Mouse (Mus musculus) cortical plate, adult 2 months (tissue): ENCODE data around the gene Ino80e.

Experiments used
- CTCF ChIP-seq: fragments of 200-500 bp; IDR thresholded peaks from 2 replicates; pipeline ENCODE4 v1.5.1; 2011; ENCODE audit warnings: mild to moderate bottlenecking, control low read depth, low read length; ENCODE audit not compliant: insufficient read depth; ENCODE audit errors: extremely low read depth
- POLR2A ChIP-seq: fragments of 200-500 bp; IDR thresholded peaks from 2 replicates; pipeline ENCODE4 v1.6.1; 2011; ENCODE audit warnings: mild to moderate bottlenecking, low read length, control low read depth; ENCODE audit not compliant: insufficient read depth; ENCODE audit errors: extremely low read depth

DNA sequence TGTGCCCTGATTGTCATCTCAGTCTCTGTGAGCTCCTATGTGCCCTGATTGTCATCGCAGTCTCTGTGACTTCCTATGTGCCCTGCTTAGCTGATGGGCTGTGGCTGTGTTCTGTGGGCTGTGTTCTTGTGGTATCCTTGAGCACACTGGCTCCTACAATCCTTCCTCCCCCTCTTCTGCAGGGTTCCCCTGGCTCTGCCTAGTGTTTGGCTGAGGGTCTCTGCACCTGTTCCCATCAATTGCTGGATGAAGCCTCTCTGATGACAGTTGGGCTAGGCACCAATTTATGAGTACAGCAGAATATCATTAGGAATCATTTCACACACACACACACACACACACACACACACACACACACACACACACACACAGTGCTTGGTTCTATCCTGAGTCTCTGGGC, 28.9 kb downstream of the Ino80e start:
- TF ChIP-seq CTCF, result no peak
- no peak for TF ChIP-seq POLR2A
